Mouse (Mus musculus): Measurements from ENCODE around the gene Igfbp6.
"Not testable (repeated sequence)": the region's sequence is repeated elsewhere in the genome, so short reads cannot be mapped to it uniquely, and the experiment has no call there.

Igfbp6 gene

DNA sequence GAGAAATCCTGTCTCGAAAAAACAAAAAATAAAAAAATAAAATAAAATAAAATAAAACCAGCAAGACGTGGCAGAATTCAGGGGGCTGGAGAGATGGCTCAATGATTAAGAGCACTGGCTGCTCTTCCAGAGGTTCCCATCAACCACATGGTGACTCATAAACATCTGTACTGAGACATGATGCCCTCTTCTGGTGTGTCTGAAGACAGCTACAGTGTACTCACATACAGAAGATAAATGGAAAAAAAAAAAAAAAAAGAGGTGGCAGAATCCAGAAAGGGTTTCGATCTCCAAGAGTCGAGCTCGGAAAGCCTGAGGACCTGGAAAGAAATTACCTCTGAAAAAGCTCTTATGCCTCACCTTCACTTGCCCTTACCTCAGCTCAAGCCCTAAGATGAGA, 3.0 kb upstream of the Igfbp6 start:
- DNase-seq, result no peak

DNA sequence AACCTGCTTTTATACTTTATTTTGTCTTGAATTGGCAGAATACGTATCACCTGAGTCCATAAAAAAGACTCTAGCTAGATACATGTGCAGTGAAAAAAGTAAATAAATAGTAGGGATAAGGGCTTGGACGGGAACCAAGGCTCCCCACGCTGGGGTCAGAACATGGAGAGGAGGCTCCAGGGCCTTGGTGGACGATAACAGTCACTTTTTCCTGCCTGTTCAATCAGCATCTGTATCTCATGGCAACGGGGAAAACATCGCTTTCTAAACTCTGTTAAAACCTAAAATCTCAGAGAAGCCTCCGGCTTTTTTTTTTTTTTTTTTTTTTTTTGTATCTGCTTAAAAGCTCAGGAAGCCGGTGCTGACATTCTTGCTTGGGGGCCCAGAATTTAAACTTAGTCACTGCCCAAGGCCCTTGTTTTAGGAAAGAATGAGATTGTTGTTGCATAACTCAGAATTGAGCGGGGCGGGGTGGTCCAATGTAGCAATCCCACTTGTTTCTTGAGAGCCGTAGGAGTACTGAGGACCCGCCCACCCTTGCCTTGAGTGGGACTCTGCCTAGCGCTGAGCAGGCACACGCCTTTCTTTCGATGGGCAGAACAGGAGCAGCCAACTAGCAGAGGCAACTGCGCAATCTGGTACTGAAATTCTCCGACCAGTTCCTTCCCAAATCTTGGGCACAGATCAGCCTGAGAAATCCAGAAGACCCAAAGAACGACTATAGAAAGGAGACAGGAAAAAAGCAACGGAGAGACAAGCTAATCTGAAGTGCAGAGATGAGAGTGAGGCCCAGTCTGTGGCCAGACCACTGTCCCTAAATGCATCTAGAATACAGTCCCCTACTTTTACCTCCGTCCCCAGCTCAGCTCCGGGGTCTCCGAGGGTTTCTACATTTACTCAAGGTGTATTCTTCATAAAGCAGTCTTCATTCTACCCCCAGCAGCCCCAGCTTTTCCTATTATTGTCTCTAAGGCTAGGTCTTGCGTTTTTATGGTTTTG, 949 bp upstream of the Igfbp6 start:
- peak; percentile 37 to 60 for DNase-seq

DNA sequence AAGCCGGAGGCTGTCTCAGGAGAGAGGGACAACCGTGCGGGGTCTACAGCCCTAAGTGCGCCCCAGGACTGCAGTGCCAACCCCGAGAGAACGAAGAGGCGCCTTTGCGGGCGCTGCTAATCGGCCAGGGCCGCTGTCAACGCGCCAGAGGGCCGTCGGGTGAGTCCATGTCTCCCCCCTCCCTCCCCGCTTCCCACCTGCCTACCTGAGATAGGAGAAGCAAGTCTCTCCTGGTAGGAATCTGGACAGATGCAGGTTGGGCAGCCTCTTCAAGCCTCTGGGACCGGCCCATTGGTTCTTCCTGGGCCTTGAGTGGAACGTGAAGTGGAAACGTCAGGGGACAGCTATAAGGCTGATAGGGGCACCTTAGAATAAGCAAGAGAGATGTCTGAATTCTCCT, 564 bp downstream of the Igfbp6 start:
- DNase-seq, result no peak

DNA sequence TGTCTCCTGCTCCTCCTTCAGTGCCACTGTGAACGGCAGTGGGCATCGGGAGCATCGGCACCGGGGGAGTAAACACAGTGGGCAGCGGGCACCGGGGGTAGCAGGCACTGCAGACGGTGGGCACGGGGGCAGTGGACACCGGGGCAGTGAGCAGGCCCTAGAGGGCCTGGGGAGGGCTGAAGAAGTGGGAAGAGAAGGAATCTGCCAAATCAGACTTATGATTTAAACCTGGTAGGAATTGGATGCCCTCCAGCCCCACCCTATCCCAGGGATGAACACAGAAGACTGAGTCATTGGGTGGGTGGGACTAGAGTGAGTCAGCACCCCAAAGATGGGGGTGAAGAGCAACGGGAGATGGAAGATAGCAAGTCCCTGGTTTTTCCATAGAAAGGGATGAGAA, 1.2 kb downstream of the Igfbp6 start:
- DNase-seq, result no peak

DNA sequence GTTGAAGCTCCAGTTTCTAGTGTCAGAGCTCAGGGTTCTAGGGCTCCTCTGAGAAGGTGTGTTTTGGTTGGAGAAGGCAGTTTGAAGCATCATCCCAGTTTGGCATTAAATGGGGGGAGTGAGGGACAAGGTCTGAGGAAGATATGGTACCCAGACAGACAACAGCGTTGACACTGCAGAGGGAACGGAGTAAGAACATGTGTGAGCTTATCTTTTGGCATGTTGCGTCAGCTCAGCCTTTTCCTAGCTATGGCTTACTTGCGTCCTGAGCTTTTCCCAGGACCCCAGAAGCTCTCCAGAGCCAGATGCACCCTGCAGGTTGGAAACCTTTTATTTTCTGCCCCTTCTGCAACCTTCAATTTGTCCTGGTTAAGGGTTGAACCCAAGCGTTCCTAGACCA, 1.9 kb downstream of the Igfbp6 start:
- DNase-seq, result no peak

DNA sequence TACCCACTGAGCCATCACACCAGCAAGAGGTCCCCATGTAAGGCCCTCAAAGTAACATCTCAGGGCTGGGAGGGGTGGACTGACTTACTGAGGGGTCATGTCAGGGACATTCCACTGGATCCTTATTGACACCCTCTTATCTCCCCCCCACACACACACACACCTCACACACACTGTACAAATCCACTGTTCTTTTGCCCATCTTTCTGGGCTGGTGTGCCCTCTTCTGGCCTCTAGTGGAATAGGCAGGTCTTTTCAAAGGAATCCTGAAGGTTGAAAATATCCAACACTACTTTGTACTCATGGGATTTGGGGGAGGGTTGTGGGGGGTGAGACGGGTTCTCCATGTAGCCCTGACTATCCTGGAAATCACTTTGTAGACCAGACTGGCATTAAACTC, 2.7 kb downstream of the Igfbp6 start:
- peak; percentile 68 to 72 for DNase-seq

DNA sequence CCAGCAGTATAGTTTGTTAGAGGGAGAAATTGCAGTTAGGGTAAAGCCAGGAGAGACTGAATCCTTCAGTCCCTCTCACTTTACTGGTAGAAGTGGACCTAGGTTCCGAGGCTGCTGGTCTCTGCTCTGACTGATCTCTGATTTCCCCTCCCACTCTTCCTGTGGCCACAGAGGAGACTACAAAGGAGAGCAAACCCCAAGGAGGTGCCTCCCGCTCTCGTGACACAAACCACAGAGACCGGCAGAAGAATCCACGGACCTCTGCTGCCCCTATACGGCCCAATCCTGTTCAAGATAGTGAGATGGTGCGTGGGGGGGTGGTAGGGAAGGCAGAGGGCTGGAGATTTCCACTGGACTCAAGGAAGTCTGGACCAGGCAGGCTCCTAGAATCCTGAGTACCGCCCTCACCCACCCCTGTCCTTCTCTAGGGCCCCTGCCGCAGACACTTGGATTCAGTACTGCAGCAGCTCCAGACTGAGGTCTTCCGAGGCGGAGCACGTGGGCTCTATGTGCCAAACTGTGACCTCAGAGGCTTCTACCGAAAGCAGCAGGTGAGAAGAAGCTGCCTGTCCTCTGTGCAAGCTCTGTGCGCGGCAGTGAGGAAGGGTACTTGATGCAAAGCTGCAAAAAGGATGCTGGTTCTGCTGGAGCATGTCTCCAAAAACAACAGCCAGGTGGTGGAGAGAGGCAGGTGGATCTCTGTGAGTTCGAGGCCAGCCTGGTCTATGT, 3.7 kb downstream of the Igfbp6 start:
- DNase-seq, result no peak

DNA sequence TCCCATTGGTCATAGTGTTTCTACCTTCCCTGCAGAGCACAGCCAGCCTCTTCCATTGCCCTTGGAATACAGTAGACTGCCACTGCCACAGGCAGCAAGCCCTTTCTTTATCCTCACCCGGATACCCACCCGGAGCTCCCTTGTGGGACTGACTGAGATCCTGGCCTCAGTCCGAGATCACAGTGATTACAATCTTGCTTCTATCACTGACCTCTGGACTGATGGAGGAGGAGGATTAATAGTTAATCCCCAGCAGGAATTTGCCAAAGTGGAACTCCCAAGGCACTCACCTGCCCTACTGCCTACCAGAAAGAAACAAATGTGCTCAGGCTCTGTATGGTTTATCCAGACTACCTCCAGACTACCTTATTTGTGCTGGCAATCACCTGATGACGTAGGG, 5.4 kb downstream of the Igfbp6 start:
- DNase-seq, result no peak

DNA sequence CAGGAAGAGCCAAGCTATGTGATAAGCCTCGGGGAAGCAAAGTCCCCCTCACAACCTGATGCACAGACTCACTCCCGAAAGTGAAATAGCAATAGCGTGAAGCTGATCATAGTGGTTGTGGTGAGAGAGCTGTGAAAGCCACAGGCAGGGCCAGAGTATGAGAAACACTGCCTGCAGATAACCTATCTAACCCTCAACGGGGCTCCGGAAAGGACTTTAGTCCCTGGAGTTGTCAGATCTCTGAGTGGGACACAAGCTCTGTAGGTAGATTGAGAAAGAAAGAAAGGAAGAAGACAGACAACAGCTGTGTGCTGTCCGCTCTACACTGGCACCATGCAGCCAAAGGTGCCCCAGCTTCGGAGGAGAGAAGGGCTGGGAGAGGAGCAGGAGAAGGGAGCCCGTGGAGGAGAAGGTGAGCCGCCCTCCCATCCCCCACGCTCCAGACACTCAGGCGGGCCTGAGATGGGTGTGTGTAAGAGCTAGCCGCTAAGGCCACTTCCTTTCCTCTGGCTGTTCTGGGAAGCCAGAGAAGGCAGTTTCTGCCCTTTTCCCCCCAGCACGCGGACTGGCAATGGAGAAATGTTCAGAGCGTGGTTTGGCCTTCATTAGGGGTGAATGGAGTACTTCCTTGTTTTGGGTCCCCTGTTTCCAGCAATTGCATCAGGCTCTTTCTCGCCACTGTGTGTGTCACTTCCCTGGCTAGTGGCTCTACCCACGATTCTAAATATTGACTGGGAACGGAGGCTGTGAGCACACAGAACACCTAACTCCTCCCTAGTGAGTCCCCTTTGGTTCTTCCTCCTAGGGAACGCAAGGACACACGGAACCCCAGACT, 6.4 kb downstream of the Igfbp6 start, which contains the start of gene Soat2:
Gene Soat2 (plus strand): TSS at position 226 of the 835 bp plus-strand sequence.
- DNase-seq, result peak; percentile 62 to 68

DNA sequence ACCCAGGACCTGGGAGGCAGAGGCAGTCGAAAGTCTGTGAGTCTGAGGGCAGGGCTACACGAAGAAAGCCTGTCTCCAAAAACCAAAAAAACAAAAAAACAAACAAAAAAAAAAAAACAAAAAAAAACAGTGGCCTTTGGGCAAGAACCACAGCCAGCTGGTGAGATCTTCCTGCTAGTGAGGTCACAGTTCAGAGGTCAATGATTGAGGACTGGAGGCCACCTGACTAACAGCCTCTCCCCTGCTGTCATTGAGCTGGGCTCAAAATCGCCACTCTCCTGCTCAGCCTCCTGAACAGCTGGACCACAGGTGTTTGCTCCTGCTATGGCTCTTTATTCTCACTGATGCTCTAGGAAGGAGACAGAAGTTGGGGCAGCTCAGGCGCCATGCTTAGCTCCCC, 8.5 kb downstream of the Igfbp6 start:
- DNase-seq, result no peak

DNA sequence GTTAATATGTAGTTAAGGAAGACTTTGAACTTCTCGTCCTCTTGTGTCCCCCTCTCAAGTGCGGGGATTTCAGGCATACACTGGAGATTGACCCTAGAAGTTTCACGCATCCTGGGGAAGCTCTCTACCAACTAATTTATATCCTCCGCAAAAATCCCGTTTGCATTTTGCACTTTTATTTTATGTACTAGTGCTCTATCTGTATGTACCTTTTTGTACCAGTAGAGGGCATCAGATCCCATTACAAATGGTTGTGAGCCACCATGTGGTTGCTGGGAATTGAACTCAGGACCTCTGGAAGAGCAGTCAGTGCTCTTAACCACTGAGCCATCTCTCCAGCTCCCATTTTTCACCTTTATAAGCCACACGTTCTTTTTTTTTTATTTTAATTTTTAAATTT, 10.8 kb downstream of the Igfbp6 start:
- DNase-seq, result not testable (repeated sequence)

DNA sequence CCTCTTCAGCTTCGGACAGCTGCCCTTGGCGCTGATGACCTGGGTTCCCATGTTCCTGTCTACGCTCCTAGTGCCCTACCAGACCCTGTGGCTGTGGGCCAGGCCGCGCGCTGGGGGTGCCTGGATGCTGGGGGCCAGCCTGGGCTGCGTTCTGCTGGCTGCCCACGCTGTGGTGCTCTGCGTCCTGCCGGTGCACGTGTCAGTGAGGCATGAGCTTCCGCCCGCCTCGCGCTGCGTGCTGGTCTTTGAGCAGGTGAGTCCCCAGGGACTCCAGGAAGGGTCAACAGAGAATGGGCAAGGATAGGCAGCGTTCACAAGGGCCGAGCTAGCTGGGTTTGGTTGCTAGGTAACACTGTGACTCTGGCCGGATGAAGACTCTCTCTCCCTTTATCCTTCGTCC, 12.7 kb downstream of the Igfbp6 start:
- no peak for DNase-seq

DNA sequence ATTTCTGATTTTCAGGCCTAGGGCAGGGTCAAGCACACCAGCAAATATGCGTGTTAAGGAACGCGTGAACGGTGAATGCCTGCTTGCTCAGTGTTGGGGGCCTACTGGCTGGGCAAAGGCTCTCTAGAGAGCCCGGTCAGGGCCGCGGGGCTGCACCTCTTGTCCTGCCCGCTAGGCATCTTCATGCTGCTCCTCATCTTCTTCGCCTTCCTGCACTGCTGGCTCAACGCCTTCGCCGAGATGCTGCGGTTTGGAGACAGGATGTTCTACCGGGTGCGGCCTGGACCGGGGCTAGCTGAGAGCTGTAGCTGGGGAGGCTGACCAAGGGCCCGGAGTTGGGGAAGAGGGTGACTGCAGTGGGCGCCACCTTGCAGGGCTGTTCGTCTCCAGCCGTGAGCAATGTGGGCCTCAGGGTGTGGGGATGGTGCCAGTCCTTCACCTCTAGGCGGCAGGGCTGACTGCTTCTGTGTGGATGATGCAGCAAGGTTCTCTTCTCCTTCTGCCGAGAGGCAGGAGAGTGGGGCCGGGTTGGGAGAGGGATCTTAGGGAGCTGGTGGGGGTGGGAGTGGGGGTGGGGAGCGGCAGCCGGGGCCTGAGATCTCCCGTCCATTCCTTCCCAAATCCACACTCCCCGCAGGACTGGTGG, 16.4 kb downstream of the Igfbp6 start:
- DNase-seq, result no peak

DNA sequence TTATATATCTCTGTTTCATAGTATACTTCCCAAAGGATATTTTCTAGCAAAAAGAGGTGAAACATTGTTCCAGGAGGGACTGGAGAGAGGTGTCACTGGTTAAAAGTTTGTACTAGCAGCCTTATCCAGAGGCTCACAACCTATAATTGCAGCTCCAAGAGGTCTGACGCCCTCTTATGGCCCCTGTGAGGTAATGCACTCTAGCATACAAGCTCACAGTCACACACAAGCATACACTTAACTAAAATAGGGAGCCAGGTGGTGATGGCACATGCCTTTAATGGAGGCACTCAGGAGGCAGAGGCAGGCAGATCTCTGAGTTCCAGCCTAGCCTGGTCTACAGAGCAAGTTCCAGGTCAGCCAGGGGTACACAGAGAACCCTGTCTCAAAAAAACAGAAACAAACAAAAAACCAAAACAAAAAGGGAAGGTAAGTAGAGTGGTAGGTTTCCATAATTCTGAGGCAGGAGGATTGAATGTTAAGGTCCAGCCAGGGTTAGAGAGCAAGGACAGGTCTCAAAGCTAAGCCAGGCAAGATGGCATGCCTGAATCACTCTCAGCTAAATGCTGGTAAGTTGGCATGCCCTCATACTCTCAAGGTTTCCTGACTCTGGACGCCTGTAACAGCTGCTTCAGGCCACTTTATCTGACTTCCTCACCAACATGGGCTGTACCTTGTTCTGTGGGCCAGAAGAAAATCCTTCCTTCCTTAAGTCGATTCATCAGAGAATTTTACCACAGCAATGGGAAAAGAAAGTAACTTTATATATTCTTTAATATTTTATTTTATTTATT, 19.9 kb downstream of the Igfbp6 start:
- no peak for DNase-seq

DNA sequence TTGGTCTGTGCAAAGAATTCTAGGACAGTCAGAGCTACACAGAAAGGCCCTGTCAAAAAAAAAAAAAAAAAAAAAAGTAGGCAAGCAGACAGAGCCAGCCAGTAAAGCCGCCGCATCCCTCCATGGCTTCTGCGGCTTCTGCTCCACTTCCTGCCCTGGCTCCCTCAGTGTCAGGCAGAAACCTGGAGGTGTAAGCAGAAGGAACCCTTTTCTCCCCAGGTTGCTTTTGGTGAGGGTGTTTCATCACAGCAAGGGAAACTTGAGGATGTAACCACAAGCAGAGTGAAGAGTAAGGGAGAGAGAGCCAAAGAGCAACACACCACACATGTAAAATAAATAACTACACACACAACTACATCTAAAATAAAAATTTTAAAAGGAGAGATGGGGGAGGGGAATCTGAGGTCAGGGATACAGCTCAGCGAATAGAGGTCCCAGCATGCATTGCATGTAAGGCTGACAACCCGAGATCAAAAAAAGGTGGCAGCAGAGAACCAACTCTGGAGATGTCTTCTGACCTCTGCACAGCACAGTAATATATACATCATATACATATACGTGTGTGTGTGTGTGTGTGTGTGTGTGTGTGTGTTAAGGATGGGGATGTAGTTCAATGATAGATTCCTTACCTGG, 21.4 kb downstream of the Igfbp6 start:
- DNase-seq, result no peak

DNA sequence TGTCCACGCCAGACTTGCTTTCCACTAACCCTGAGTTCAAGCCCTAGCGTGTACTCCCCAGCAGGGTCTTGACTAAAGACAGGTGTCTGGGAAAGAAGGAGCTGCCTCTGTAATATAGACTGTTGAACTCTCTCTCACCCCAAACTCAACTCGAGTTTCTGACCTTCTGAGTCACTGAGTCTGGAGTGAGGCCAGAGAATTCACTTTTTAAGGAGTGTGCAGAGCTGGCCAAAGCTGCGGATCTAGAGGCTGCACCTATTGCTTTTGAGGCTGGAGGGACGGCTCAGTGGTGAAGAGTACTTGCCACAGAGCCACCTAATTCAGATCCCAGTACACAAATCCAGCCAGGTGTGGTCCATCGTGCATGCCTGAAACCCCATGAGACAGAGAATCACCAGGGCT, 23.5 kb downstream of the Igfbp6 start:
- peak in 1 of 2 experiments; percentile 43 for DNase-seq

DNA sequence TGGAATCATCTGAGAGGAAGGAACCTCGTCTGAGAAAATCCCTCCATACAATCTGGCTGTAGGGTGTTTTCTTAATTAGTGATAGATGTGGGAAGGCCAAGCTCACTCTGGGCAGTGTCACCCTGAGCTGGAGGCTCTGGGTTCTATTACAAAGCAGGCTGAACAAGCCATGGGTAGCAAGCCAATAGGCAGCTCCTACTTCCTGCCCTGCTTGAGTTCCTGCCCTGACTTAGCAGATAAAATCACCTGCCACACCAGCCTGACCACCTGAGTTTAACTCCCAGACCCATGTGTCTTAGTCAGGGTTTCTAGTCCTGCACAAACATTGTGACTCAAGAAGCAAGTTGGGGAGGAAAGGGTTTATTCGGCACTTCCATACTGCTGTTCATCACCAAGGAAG, 24.9 kb downstream of the Igfbp6 start:
- no peak for DNase-seq

DNA sequence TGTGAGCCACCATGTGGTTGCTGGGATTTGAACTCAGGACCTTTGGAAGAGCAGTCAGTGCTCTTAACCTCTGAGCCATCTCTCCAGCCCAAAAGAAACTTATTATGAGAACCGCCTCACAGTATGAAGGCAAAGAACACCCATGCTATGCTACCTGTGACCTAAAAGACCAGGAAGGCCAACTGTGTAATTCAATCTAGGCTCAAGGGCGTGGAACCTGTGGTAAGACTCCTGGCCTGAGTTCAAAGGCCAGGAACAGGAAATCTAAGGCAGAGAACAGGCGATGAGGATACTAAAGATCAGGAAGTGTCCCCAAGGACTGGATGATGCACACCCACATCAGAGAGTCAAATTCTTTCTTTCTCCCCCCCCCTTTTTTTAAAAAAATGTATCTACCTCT, 29.4 kb downstream of the Igfbp6 start:
- no peak for DNase-seq

DNA sequence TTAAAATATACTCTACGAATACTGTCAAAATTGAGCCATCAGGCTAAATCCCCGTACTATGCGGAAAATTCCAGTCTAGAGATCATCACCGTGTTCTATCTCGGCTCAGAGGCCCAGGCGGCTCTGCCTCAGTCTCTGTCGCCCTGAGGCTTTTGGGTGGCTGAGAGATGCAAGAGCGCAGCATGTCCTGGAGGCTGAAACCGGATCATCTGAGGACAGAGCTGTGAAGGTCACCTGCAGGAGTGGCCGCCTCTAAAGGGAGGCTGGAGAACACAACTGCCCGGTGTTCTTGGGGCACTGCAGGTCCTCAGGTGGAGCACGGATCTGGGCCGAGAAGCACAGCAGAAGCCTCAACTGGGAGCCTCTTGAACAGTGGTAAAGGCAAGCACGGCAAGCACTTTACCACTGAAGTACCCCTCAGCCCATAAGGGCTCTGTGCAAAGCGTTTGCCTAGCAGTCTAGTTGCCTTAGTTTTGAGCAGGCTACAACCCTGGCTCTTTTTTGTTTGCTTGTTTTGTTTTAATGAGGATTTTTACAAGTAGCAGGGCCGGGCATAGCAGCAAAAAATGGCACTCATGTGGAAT, 31.7 kb downstream of the Igfbp6 start:
- DNase-seq, result no peak

DNA sequence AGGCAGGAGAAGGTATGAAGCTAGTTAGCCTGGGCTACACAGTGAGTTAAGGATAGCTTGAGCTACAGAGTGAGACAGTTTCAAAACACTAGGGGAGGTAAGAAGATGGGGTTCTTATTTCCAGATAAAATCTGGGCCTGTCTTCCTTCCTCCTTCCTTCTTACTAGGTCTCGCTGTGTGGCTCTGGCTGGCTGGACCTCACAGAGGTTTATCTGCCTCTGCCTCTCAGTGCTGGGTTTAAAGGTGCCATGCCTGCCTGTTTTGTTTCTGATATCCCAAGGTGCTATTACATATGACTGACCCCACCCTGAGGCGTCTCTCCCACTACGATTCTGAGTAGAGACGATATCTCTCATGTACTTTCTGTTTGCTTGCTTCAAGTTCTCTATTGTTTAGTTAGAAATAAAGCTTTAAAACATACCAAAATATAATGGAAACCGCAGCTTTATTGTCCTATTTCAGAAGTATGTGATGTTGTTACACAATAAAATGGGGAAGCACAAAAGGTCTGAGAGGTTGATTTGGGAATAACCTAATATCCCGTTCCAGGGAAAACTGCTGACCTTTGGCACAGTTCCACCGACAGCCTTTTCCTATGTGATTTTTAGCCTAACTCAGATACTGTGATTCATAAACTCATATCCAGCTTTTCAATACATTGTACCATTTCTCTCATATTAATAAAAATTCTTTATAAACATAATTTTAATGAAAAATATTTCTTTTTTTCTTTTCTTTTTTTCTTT, 32.6 kb downstream of the Igfbp6 start:
- DNase-seq, result no peak

All from kidney, postnatal 4 days (tissue).